Mouse (Mus musculus) thymus, adult 2 months (tissue): ENCODE measurements around the gene Snd1.

Experiments used
- CTCF ChIP-seq: fragments of 200-500 bp; IDR thresholded peaks from 2 replicates; pipeline ENCODE4 v1.5.1; 2012; ENCODE audit warnings: mild to moderate bottlenecking, control low read depth, low read length, moderate library complexity, borderline replicate concordance; ENCODE audit not compliant: control insufficient read depth, poor library complexity, insufficient read depth; ENCODE audit errors: extremely low read depth
- POLR2A ChIP-seq: fragments of 200-500 bp; IDR thresholded peaks from 2 replicates; pipeline ENCODE4 v1.6.1; 2012; ENCODE audit warnings: mild to moderate bottlenecking, low read length, control low read depth, moderate library complexity; ENCODE audit not compliant: control insufficient read depth, poor library complexity, insufficient read depth; ENCODE audit errors: extremely low read depth

GRCm38 (mm10) chr6:28622963-28623362, 148.0 kb downstream of the Snd1 start:
- TF ChIP-seq POLR2A = no peak
- no peak for TF ChIP-seq CTCF
